Mouse (Mus musculus) colon, adult 2 months (tissue): Measurements from ENCODE around the gene Gm13285. TPM values are rescaled to one million over a fixed set of nuclear protein-coding genes. Genes with fewer than 3 reads are reported as not detected.

Experiments
- polyA plus RNA-seq: library from polyadenylated mRNA; depleted of rRNA; stranded (reverse); fragments of >200 nt; gene quantifications from 2 replicates; pipeline ENCODE4 v1.2.3, GENCODE M21; 2012; rRNA removed

Gene Gm13285
- not detected in 2 replicates for polyA plus RNA-seq

DNA sequence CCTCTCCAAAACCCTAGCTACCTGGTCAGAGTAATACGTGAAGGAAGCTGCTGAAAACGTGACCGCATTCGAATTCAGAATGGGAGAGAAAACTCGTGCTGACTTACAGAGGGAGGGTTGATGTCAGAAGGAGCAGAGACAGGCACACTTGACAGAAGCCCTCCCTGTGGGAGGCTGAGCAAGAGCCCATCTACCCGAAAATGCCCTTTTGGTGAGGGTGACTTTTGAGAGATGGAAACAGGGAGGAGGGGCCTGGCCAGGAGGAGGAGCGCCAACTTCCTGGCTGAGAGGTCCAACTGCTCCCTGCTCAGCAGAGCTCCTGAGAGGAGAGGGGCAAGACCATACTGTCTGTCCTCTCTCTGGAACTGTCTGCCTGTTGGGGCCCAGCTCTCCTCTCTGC lies at the start of gene Gm13285:
Gene Gm13285 (plus strand): TSS at position 301 of the 400 bp plus-strand sequence.

DNA sequence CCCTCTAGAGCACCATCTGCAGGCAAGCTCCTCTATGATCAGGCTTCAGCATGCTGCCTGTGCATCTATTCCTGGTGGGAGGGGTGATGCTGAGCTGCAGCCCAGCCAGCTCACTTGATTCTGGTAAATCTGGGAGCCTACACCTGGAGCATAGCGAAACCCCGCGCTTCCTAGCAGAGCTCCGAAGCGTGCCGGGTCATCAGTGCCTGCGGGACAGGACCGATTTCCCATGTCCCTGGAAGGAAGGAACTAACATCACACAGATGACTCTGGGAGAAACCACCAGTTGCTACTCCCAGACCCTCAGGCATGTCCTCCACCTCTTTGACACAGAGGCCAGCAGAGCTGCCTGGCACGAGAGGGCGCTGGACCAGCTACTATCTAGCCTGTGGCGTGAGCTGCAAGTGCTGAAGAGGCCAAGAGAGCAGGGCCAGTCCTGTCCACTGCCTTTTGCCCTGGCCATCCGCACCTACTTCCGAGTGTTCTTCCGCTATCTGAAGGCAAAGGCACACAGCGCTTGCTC lies 44.6 kb upstream of the Gm13285 start, which contains the start of gene Gm13271:
Gene Gm13271 (plus strand): TSS at position 51 of the 523 bp plus-strand sequence.

DNA sequence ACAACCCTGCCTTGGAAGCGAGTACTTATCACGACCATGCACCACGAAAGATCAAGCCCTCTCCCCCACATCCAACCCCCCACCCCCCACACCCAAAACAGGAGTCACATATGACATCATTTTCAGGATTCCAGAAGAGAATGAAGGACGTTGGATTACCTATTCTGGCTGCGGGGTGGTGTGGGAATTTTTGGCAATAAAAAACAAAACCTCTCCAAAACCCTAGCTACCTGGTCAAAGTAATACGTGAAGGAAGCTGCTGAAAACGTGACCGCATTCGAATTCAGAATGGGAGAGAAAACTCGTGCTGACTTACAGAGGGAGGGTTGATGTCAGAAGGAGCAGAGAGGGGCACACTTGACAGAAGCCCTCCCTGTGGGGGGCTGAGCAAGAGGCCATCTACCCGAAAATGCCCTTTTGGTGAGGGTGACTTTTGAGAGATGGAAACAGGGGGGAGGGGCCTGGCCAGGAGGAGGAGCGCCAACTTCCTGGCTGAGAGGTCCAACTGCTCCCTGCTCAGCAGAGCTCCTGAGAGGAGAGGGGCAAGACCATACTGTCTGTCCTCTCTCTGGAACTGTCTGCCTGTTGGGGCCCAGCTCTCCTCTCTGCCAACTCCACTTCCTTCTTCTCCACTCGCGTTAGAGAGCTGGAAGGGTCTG lies 39.7 kb upstream of the Gm13285 start, which contains the start of gene Gm13283:
Gene Gm13283 (plus strand): TSS at position 510 of the 659 bp plus-strand sequence.

DNA sequence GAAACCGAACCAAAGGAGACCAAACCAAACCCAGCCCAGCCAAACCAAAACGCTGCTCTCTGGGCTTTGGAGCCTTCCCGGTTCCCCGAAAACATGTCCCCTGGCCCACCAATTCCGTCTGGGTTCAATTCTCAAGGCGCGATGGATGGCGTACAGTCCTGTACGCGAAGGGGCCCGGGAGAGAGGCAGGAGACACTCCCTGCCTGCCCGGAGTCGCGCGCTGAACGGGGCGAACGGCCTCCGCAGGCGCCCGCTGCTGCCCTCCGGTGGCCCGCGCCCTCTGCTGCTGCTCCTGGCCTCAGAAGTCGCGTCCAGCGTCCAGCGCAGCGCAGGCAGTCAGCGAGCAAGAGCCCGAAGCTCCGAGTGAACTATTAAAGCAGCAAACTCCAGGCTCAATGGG lies 25.9 kb upstream of the Gm13285 start, which contains the start of gene Gm13290:
Gene Gm13290 (plus strand): TSS at position 301 of the 400 bp plus-strand sequence.

DNA sequence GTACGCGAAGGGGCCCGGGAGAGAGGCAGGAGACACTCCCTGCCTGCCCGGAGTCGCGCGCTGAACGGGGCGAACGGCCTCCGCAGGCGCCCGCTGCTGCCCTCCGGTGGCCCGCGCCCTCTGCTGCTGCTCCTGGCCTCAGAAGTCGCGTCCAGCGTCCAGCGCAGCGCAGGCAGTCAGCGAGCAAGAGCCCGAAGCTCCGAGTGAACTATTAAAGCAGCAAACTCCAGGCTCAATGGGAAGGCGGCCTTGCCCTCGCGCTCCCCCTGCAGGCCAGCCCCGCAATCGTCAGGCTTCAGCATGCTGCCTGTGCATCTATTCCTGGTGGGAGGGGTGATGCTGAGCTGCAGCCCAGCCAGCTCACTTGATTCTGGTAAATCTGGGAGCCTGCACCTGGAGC lies 22.8 kb upstream of the Gm13285 start, which contains the start of gene Gm13289:
Gene Gm13289 (plus strand): TSS at position 301 of the 400 bp plus-strand sequence.

DNA sequence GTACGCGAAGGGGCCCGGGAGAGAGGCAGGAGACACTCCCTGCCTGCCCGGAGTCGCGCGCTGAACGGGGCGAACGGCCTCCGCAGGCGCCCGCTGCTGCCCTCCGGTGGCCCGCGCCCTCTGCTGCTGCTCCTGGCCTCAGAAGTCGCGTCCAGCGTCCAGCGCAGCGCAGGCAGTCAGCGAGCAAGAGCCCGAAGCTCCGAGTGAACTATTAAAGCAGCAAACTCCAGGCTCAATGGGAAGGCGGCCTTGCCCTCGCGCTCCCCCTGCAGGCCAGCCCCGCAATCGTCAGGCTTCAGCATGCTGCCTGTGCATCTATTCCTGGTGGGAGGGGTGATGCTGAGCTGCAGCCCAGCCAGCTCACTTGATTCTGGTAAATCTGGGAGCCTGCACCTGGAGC lies 19.9 kb upstream of the Gm13285 start, which contains the start of gene Gm13272:
Gene Gm13272 (plus strand): TSS at position 301 of the 400 bp plus-strand sequence.

DNA sequence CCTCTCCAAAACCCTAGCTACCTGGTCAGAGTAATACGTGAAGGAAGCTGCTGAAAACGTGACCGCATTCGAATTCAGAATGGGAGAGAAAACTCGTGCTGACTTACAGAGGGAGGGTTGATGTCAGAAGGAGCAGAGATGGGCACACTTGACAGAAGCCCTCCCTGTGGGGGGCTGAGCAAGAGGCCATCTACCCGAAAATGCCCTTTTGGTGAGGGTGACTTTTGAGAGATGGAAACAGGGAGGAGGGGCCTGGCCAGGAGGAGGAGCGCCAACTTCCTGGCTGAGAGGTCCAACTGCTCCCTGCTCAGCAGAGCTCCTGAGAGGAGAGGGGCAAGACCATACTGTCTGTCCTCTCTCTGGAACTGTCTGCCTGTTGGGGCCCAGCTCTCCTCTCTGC lies 17.6 kb upstream of the Gm13285 start, which contains the start of gene Ifnz:
Gene Ifnz (plus strand): TSS at position 301 of the 400 bp plus-strand sequence.

DNA sequence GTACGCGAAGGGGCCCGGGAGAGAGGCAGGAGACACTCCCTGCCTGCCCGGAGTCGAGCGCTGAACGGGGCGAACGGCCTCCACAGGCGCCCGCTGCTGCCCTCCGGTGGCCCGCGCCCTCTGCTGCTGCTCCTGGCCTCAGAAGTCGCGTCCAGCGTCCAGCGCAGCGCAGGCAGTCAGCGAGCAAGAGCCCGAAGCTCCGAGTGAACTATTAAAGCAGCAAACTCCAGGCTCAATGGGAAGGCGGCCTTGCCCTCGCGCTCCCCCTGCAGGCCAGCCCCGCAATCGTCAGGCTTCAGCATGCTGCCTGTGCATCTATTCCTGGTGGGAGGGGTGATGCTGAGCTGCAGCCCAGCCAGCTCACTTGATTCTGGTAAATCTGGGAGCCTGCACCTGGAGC lies 14.1 kb upstream of the Gm13285 start, which contains the start of gene Gm13276:
Gene Gm13276 (plus strand): TSS at position 301 of the 400 bp plus-strand sequence.

DNA sequence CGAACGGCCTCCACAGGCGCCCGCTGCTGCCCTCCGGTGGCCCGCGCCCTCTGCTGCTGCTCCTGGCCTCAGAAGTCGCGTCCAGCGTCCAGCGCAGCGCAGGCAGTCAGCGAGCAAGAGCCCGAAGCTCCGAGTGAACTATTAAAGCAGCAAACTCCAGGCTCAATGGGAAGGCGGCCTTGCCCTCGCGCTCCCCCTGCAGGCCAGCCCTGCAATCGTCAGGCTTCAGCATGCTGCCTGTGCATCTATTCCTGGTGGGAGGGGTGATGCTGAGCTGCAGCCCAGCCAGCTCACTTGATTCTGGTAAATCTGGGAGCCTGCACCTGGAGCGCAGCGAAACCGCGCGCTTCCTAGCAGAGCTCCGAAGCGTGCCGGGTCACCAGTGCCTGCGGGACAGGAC lies 11.1 kb upstream of the Gm13285 start, which contains the start of gene Gm13277:
Gene Gm13277 (plus strand): TSS at position 231 of the 400 bp plus-strand sequence.

DNA sequence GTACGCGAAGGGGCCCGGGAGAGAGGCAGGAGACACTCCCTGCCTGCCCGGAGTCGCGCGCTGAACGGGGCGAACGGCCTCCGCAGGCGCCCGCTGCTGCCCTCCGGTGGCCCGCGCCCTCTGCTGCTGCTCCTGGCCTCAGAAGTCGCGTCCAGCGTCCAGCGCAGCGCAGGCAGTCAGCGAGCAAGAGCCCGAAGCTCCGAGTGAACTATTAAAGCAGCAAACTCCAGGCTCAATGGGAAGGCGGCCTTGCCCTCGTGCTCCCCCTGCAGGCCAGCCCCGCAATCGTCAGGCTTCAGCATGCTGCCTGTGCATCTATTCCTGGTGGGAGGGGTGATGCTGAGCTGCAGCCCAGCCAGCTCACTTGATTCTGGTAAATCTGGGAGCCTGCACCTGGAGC lies 8.2 kb upstream of the Gm13285 start, which contains the start of gene Gm13278:
Gene Gm13278 (plus strand): TSS at position 301 of the 400 bp plus-strand sequence.

DNA sequence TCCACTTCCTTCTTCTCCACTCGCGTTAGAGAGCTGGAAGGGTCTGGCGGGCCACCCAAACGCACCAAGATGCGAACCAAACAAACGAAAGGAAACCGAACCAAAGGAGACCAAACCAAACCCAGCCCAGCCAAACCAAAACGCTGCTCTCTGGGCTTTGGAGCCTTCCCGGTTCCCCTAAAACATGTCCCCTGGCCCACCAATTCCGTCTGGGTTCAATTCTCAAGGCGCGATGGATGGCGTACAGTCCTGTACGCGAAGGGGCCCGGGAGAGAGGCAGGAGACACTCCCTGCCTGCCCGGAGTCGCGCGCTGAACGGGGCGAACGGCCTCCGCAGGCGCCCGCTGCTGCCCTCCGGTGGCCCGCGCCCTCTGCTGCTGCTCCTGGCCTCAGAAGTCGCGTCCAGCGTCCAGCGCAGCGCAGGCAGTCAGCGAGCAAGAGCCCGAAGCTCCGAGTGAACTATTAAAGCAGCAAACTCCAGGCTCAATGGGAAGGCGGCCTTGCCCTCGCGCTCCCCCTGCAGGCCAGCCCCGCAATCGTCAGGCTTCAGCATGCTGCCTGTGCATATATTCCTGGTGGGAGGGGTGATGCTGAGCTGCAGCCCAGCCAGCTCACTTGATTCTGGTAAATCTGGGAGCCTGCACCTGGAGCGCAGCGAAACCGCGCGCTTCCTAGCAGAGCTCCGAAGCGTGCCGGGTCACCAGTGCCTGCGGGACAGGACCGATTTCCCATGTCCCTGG lies 5.4 kb upstream of the Gm13285 start, which contains the start of gene Gm13275:
Gene Gm13275 (plus strand): TSS at position 552 of the 740 bp plus-strand sequence.

DNA sequence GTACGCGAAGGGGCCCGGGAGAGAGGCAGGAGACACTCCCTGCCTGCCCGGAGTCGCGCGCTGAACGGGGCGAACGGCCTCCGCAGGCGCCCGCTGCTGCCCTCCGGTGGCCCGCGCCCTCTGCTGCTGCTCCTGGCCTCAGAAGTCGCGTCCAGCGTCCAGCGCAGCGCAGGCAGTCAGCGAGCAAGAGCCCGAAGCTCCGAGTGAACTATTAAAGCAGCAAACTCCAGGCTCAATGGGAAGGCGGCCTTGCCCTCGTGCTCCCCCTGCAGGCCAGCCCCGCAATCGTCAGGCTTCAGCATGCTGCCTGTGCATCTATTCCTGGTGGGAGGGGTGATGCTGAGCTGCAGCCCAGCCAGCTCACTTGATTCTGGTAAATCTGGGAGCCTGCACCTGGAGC lies 2.4 kb upstream of the Gm13285 start, which contains the start of gene Gm13279:
Gene Gm13279 (plus strand): TSS at position 301 of the 400 bp plus-strand sequence.

DNA sequence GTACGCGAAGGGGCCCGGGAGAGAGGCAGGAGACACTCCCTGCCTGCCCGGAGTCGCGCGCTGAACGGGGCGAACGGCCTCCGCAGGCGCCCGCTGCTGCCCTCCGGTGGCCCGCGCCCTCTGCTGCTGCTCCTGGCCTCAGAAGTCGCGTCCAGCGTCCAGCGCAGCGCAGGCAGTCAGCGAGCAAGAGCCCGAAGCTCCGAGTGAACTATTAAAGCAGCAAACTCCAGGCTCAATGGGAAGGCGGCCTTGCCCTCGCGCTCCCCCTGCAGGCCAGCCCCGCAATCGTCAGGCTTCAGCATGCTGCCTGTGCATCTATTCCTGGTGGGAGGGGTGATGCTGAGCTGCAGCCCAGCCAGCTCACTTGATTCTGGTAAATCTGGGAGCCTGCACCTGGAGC lies 3.5 kb downstream of the Gm13285 start, which contains the start of gene Gm13287:
Gene Gm13287 (plus strand): TSS at position 301 of the 400 bp plus-strand sequence.

DNA sequence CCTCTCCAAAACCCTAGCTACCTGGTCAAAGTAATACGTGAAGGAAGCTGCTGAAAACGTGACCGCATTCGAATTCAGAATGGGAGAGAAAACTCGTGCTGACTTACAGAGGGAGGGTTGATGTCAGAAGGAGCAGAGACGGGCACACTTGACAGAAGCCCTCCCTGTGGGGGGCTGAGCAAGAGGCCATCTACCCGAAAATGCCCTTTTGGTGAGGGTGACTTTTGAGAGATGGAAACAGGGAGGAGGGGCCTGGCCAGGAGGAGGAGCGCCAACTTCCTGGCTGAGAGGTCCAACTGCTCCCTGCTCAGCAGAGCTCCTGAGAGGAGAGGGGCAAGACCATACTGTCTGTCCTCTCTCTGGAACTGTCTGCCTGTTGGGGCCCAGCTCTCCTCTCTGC lies 5.8 kb downstream of the Gm13285 start, which contains the start of gene Gm13288:
Gene Gm13288 (plus strand): TSS at position 301 of the 400 bp plus-strand sequence.

DNA sequence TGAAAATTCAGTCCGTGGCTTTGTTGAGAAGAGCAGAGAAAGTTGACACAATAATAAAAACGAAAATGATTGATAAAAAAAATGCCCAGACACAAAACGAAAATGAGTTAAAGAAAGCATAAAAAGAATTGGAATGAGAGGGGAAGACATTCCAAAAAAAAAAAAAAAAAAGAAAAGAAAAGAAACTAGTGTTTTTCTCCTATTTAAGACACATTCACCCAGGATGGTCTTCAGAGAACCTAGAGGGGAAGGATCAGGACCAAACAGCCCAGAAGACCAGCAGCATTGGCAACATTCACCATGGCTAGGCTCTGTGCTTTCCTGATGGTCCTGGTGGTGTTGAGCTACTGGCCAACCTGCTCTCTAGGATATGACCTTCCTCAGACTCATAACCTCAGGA lies 16.5 kb downstream of the Gm13285 start, which contains the start of gene Ifna7:
Gene Ifna7 (plus strand): TSS at position 301 of the 400 bp plus-strand sequence.

DNA sequence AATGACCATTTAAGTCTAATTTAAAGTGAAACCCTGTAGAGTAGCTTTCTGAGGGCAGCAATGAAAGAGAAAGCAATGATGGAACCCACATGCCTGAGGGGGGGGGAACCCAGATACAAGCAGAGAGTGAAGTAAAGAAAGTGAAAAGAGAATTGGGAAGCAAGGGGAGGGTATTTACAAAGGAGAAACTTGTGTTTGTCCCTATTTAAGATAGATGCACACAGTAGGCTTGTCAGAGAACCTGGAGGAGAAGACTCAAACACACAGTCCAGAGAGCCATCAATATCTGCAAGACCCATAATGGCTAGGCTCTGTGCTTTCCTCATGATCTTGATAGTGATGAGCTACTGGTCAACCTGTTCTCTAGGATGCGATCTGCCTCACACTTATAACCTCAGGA lies 20.2 kb downstream of the Gm13285 start, which contains the start of gene Ifna11:
Gene Ifna11 (plus strand): TSS at position 301 of the 400 bp plus-strand sequence.

DNA sequence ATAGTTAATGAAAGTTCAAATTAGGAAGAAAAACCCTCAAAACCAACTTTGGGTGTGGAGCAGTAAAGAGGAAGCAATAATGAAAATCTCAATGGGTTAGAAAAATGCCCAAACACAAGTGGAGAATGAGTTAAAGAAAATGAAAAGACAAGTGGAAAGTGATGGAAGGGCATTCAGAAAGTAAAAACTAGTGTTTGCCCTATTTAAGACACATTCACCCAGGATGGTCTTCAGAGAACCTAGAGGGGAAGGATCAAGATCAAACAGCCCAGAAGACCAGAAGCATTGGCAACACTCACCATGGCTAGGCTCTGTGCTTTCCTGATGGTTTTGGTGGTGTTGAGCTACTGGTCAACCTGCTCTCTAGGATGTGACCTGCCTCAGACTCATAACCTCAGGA lies 27.7 kb downstream of the Gm13285 start, which contains the start of gene Ifna6:
Gene Ifna6 (plus strand): TSS at position 301 of the 400 bp plus-strand sequence.

DNA sequence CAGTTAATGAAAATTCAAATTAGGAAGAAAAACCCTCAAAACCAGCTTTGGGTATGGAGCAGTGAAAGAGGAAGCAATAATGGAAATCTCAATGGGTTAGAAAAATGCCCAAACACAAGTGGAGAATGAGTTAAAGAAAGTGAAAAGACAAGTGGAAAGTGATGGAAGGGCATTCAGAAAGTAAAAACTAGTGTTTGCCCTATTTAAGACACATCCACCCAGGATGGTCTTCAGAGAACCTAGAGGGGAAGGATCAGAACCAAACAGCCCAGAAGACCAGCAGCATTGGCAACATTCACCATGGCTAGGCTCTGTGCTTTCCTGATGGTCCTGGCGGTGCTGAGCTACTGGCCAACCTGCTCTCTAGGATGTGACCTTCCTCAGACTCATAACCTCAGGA lies 35.8 kb downstream of the Gm13285 start, which contains the start of gene Ifna5:
Gene Ifna5 (plus strand): TSS at position 301 of the 400 bp plus-strand sequence.

DNA sequence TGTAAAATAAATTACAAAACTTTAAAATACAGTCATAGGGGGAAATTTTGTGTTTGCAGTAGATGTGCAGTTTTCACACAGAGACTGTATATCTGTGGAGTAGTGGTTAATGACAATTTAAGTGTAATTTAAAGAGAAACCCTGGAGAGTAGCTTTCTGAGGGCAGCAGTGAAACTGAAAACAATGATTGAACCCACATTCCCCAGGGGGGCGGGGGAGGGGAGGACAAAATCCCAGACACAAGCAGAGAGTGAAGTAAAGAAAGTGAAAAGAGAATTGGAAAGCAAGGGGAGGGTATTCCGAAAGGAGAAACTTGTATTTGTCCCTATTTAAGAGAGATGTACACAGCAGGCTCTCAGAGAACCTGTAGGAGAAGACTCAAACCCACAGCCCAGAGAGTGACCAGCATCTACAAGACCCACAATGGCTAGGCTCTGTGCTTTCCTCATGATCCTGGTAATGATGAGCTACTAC lies 42.0 kb downstream of the Gm13285 start, which contains the start of gene Ifna4:
Gene Ifna4 (plus strand): TSS at position 424 of the 474 bp plus-strand sequence.

DNA sequence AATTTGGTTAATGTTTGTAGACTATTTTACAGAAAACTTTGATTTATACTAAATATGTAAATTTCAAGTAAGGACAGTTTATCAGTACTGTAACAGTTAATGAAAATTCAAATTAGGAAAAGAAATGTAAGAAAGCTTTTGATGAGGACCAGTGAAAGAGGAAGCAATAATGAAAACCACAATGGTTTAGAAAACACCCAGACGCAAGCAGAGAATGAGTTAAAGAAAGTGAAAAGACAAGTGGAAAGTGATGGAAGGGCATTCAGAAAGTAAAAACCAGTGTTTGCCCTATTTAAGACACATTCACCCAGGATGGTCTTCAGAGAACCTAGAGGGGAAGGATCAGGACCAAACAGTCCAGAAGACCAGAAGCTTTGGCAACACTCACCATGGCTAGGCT lies 50.2 kb downstream of the Gm13285 start, which contains the start of gene Ifna1:
Gene Ifna1 (plus strand): TSS at position 390 of the 400 bp plus-strand sequence.

